Mouse (Mus musculus) myocyte (in vitro differentiated cells): ENCODE data around the gene St6galnac4.

ENCODE experiments used
- POLR2A ChIP-seq: IDR thresholded peaks from one replicate; pipeline ENCODE4 v1.6.1; 2011; ENCODE audit warnings: low read depth, mild to moderate bottlenecking, control low read depth, moderate library complexity; ENCODE audit not compliant: insufficient read length
- USF1 ChIP-seq: IDR thresholded peaks from one replicate; pipeline ENCODE4 v1.6.1; 2011; ENCODE audit warnings: low read depth, mild to moderate bottlenecking, control low read depth, moderate library complexity

GRCm38 (mm10) chr2:32624111-32624748, 37.3 kb downstream of the St6galnac4 start:
- no peak for TF ChIP-seq USF1
- TF ChIP-seq POLR2A: no peak
